Mouse (Mus musculus): Measurements from ENCODE around the gene Nckap5. TPM values are rescaled to one million over a fixed set of nuclear protein-coding genes. Genes with fewer than 3 reads are reported as not detected.
A peak's percentile ranks its signal among the peaks of the same experiment; 100 is the strongest.
"Not testable (repeated sequence)": the region's sequence is repeated elsewhere in the genome, so short reads cannot be mapped to it uniquely, and the experiment has no call there.

The Nckap5 gene
- total RNA-seq, 4 experiments from 2014 or later: 8.9 to 14.5 (median 11.7) TPM

DNA sequence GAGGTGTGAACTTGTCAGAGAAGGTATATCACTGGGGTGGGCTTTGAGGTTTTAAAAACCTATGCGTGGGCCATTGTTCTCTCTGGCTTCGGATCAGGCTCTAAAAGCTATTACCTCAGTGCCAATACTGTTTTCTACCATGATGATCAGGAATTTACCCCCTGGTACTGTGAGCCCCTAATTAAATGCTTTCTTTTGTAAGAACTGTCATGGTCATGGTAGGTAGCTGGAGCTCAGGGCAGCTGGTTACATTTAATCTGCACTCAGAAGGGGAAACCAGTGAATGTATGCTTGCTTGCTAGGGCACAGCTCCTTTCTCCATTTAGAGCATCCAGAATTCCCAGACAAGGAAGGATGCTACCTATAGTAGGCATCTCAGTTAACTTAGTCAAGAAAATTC lies 759.7 kb downstream of the Nckap5 start:
- DNase-seq (ENCODE audit: low spot score in 2 of 2): no peak

DNA sequence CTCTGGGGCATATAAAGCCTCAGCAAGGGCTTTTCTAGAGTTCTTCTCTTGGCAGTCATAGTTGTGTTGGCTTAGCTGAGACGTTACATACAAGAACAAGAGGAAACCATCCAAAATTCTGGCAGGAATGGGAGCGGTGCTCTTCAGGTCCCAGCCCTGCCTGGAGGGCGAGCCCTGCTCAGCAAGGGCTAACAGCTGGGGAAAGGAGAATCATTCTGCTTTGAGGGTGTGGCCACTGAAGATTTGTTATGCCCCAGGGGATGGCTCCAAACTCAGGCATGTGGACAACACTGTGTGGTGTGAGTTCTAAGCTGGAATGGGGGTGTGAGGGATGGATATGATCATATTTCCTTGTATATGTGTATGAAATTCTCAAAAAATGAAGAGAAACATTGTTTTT lies 779.1 kb downstream of the Nckap5 start:
- DNase-seq (ENCODE audit: low spot score in 2 of 2): no peak

DNA sequence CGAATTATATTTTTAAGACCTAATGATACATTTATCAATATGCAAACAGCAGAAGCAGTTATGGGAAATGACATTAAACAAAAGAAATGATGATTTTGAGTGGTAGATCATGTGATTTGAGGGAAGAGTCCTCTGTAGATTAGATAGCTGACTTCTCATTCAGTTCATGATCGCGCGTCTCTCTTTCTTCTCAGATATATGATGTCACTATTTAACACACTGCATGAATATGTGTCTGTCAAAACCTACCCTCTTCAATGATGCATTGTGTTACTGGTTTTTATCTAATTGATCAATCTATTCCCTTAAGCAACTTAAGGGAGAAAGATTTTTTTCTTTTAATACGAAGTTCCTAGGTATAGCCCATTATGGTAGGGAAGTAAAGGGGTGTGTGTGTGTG lies 787.7 kb downstream of the Nckap5 start:
- no peak for DNase-seq (ENCODE audit: low spot score in 2 of 2)

DNA sequence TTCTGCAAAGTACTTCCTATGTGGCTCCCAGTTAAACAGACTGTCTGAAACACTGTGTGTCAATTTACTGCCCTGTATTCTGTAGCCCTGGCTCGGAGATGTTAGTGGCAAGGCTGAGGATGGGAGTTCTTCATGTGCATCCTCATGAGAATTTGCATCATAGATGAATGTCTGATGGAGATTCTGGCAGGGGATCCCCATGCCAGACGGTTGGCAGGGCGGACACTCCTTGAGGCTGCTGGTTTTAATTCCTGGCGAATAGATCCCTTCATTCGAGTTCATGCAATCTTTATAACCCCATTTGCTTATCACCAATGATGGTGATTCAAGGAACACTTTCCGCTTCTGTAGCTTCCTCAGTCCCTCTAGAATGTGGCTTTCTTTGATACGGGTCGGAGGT lies 803.1 kb downstream of the Nckap5 start:
- no peak for DNase-seq (ENCODE audit: low spot score in 2 of 2)

DNA sequence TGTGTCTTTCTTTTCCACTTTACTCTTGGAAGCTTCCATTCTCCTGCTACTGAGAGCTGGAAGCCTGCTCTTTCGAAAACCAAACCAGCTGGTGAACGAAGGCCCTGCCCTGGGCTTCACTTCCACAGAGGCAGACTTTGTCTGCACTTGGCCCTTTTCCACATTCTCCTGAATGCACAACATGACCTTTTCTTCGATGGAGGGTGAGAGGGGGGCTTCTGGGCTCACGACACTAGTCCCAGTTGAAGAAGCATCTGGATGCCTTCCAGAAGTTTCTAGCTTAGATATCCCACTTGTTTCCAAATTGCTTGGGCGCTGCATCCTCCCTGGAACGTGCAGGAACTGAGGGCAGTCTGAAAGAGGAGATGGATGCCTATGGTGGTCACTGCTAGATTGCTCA lies 806.1 kb downstream of the Nckap5 start:
- peak; percentile 34 to 65 for DNase-seq (ENCODE audit: low spot score in 2 of 2)

DNA sequence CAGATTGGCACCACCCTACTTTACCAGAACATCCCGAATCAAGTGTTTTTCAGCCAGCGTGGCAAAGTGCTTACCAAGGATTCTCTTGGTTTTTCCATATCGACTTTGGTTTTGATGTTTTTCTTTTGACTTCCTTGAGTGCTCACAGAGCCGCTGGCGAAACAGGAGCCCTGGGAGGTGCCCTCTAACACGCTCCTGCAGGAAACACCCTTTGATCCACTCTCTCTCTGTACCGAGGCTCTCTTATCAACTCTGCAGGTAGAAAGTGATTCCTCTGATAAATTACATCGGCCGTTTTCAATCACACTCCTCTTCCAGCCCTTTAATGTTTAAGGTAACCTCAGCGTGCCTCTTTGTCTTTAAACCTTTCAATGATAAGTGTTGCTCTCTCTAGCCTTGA lies 807.6 kb downstream of the Nckap5 start:
- DNase-seq (ENCODE audit: low spot score in 2 of 2): no peak

DNA sequence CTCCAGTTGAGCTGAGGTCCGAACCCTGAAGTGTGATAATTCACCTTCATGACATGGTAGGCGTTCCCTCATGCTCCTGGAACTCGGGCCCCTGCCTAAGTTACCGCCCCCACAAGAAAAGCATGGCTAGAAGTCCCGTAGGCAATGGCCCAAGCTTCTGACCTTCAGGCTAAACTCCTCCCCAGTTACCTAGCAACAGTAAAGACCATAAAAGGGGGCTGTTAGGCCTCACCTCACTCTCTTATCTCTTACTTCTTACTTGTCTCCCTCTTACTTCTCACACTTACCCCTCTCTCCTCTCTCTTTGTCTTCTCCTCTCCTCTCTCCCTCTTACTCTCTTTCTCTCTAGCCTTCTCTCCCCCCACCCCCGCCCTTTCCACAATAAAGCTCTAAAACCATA lies 811.9 kb downstream of the Nckap5 start:
- DNase-seq (ENCODE audit: low spot score in 2 of 2): not testable (repeated sequence)

DNA sequence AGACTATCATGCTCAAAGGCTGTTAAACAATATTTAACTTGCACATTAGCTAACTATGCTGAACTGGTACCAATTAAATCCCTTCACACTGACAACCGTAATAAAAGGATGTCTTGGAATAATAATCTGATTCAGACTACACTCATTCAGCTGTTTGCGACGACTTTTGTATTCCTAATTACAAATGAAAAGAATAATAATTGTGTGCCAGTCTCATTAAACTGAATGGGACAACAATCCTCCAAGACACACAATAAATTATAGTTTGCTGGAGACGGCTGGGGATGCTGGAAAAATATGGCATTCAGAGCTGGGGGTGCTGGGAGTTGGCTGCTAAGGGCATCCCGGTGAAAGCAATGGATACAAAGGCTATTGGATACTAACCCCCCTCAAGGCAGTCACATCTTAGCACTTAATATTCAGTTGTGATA lies 818.9 kb downstream of the Nckap5 start:
- no peak for DNase-seq (ENCODE audit: low spot score in 2 of 2)

DNA sequence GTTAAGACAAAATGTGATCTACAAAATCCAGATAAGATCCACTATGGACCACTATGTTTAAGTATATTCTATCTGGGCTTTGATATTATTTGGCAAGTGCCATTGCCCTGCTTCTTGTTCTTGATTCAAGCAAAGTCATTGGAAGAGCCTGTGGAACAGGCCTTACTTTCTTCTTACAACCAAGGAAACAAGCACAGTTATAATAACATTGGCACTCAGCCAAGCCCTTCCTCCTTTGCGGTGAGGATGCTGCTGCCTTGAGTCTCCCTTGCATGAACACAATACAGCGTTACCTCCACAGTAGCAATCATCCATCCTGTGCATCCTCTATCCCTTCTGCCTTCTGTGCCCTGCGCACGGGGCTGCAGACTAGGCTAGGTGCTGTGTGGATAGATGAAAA lies 823.0 kb downstream of the Nckap5 start:
- DNase-seq (ENCODE audit: low spot score in 2 of 2): no peak

DNA sequence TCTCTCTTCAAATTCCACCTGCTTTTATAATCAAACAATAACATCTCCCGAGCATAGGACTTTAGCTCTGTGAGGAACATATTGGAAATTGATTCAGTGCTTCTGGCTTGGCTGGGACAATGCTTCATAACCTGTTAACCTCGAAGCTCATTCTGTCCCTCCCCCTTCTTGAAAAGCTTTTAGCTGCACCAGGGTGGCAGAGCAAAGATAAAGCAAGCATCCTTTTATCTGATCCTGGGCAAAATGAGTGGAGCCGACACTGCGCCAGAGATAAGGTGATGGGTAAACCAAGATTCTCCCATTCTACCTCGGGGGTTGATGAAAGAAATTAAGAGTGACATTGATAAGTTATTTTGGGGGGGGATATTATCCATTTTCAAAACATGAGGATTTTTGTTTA lies 824.9 kb downstream of the Nckap5 start:
- no peak for DNase-seq (ENCODE audit: low spot score in 2 of 2)

DNA sequence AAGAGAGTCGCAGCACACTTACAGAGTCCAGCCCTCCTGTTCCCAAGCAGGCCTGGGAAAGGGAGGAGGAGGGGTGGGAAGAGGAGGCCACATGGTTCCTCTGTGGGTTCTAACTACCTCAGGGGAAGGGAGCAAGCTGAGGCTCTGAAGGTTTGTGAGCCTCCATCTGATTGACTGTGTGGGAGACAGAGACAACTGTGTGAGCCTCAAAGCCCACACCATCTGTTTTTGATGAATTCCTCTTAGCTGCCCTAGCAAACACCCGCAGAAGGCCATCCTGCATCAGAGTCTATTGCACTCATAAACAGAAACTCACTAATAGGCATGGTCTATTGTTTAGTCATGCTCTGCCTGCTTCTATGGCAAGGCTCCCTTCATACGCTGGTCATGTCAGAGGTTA lies 834.1 kb downstream of the Nckap5 start:
- DNase-seq (ENCODE audit: low spot score in 2 of 2): peak; percentile 32 to 37

DNA sequence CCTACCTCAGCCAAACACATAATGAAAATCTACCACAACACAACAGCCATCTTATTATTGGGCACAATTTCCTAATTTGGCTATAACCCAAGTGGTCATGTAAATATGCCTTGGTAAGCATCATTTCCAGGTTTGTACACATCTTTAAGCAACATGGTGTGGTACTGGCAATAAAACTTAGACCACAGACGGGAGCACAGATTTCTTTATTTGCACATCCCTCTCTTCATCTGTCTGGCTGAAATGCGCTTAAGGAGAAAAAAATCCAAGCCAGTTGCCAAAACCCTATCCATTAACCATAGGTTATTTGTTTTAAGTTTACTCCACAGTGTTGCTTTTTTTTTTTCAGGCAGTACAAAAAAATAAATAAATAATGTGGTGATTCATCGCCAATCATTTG lies 842.8 kb downstream of the Nckap5 start:
- DNase-seq (ENCODE audit: low spot score in 2 of 2): peak; percentile 8 to 39

DNA sequence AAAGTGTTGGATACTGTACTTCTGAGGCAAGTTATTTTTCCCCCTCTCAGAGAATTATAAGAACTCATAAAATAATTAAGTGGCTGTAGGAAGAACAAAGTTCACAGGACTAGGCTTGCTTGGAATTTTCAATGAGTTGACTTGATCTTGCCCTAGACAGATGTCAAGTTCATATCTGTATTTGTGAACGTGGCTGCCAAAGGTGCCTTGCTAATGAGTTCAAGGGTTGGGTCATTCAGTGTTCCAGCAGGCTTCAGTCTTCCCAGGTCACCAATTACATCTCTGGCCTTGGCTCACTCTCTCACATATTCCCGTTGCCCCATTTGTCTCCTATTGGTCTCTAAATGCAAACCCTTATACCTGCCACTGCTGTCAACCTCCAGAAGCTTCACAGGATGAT lies 846.0 kb downstream of the Nckap5 start:
- no peak for DNase-seq (ENCODE audit: low spot score in 2 of 2)

DNA sequence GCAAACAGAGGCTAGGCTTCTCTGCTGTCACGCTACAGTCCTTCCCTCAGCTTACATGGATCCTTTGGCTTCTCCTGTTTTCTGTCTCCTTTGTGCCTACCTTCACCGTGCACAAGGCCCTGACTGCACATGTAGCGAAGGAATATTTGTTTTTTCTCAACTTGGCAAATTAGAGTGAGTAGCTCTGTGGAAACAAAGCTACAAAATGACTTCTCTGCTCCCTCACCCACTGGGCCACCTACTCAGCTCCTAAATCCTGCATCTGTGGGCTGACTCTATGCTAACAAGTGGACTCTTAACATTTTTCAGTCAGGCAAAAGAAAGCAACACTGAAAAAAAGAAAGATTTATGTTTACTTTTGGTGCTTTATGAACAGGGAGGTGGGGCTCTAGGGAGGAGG lies 856.0 kb downstream of the Nckap5 start:
- no peak for DNase-seq (ENCODE audit: low spot score in 2 of 2)

DNA sequence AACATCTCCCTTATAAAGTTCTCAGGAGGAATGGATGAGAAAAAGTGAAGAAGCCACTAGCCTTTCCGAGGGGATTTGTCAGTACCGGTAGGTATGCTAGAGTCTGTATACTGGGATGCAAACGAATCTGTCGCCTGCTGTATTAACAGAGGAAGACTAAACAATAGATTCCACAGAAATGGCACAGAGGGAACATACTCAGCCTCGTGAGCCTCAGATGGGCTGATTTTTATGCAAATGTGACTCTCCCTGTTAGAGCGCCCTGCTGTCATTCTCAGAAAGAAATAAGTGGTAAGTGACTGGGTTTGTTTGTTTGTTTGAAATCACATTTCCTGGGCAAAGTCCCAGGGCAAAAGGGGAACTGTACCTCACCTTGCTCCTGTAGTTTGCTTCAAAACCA lies 858.7 kb downstream of the Nckap5 start:
- DNase-seq (ENCODE audit: low spot score in 2 of 2): no peak

DNA sequence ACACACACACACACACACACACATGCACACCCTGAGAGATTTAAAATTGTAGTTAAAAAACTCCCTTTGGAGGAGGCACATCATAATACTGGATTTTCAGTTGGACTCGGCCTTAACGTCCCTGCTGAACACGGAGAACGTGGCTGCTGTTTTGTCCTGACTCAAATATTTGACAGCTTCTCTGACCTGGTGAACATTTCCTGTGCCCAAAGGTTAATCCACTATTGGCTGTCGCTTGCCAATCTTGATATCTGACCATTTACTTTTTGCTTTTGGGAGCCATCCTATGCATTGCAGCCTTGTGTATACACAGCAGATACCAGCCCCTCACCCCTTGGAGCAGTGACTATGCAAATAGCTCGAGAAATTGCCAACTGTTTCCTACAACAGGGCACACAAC lies 862.9 kb downstream of the Nckap5 start:
- no peak for DNase-seq (ENCODE audit: low spot score in 2 of 2)

DNA sequence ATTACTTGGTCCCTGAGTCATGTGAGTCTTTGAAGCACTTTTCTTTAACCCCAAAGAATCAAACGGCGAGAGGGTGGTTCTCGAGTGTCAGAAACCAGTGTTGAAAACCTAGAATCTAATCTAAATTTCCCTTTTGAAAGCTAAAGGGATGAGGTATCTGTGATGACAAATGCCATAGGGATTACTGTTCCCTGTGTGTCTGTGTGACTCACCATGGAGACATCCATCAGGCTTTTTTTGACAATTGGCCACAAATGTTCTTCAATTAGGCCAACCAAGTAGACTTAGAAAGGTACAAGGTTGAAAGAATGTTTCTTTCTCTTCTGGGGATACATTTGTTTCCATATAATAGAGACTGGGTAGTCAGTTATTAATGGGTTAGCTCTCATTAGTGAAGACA lies 879.6 kb downstream of the Nckap5 start:
- no peak for DNase-seq (ENCODE audit: low spot score in 2 of 2)

DNA sequence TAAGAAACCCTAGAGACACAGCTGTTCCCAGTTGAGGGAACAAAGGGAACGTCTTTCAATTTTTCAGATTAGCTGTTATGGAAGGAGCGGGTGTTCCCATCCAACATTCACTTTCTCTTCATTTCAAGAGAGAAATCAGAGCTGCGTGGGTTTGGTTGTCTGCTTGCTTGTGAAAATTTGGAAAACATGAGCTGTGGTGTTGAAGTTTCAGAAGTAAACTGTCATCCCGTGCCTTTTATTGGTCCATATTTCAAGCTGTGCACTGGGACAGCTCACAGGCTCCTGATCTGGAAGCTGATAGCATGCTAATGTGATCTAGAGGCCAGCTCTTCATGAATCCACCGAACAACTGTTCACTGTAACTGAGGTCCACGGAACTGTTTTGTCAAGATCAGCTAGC lies 881.5 kb downstream of the Nckap5 start:
- DNase-seq (ENCODE audit: low spot score in 2 of 2): peak; percentile 16 to 28

DNA sequence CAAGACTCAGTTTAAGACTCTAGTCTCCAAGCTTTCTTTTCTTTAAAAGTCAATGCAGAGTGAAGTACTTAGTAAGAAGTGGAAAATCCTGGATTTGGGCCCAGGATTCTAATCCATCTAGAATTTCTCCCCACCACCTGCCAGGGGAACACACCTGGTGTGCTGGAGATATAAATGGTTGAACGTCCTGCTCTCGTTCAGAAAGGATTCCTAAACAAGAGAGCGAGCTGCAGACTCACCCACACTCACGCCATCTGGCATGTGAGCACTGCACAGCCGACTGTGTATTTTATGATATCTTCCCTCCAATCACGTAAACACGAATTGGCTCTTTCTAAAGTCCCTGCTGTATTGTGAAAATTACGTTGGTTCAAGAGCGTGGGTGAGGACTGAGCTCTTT lies 885.5 kb downstream of the Nckap5 start:
- DNase-seq (ENCODE audit: low spot score in 2 of 2): peak; percentile 68 to 78

DNA sequence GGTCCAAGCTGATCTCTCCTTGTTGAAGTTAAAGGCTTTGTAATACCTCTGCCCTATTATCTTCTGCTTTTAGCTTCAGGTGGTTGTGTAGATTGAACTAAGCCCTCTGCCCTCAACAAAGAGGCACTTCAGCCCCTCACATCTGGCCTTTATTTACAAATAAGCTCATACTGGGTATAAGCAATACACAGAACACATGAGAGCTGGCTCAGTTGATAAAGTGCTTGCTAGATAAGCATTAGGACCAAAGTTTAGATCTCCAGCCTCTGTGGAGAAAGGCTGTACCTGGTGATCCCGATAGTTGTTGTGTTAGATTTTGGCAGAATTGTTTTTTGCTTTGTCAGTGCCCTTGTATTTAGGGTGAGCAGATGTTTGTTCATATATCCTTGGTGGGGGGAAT lies 887.3 kb downstream of the Nckap5 start:
- DNase-seq (ENCODE audit: low spot score in 2 of 2): no peak

DNA sequence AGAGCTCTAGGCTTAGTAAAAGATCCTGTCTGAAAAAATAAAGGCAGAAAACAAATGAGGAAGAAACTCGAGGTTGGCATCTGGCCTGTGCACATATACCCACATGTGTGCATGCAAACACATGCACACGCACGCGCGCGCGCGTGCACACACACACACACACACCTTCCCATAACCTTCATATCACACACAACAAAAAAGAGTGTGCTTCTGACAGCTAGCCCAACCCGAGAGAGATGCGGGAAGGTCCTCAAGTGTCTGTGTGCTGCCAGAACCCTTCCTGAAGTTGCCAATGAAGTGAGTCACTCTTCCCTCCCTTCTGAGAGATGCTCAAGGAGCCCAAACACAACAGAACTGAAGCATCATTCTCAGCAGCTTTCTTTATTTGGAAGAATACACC lies 905.1 kb downstream of the Nckap5 start:
- DNase-seq (ENCODE audit: low spot score in 2 of 2): no peak

DNA sequence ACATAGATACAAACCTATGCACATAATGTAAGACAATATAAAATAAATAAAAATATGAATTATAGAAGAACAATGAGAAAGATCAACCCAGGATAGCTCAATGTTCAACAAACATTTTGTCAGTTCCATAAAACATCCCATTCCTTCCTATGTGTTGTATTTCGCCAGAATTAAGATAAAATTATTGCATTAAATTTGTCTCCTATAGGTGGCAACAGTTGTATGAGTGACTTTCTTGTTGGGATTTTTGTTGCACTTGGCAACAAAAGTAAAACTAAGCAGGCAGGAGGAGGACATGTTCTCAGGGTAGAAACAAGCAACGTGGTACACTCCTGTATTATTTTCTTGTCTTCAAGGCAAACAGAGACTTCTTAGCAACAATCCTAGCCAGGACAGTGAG lies 907.5 kb downstream of the Nckap5 start:
- DNase-seq (ENCODE audit: low spot score in 2 of 2): no peak

DNA sequence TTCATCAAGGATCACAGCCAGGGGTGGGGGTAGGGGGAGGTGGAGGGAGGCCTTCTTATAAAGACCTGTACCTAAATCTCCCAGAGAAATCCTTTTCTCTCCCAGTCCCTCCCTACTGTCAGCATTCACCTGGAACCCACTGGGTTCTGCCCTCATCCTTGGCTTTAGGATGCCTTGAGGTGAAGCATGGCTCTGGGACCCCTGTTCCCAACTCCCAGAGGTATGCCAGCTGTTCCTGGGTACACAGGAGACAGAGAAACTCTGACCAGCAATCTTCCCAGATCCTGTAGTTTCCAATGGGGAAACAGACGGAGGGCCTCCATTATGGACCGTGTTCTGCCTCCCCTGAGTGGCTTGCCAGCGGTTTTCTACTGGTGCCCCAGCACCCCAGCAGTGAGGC lies 909.9 kb downstream of the Nckap5 start:
- DNase-seq (ENCODE audit: low spot score in 2 of 2): no peak

Measured in layer of hippocampus, adult 8-10 months (tissue).